Mouse (Mus musculus): ENCODE measurements around the gene Tnfsf8. TPM values are rescaled to one million over a fixed set of nuclear protein-coding genes. Genes with fewer than 3 reads are reported as not detected.

Tnfsf8 gene
- polyA plus RNA-seq, 1 experiment from 2014 or later: 0.08 TPM

GRCm38 (mm10) chr4:63846881-63847597 is 14.1 kb downstream of the Tnfsf8 start:
- no peak for TF ChIP-seq CTCF (IDR thresholded peaks at IDR 0.05; ENCODE audit: low read depth)
- H3K27me3 ChIP-seq (replicated peaks; ENCODE audit: control insufficient read depth, insufficient read depth, low read length): no peaks in the 10 kb centered on the region
- H3K4me3 ChIP-seq (ENCODE audit: low read depth, low read length): no peak overlapping the region
- no peaks in the 10 kb centered on the region for H3K36me3 ChIP-seq (ENCODE audit: control insufficient read depth, insufficient read depth)
- 59% methylated on average over 3 of the region's 3 CpGs for WGBS
- H3K9me3 ChIP-seq (ENCODE audit: control insufficient read depth): no peaks in the 10 kb centered on the region
- no peak overlapping the region for H3K9ac ChIP-seq (ENCODE audit: low read depth, low read length)
- no peak overlapping the region for H3K27ac ChIP-seq (ENCODE audit: low read depth, low read length)
- H3K4me2 ChIP-seq (replicated peaks; ENCODE audit: low read depth): no peak overlapping the region
- no peak for ATAC-seq
- H3K4me1 ChIP-seq (replicated peaks; ENCODE audit: control insufficient read depth, insufficient read depth, low read length): no peaks in the 10 kb centered on the region

DNA sequence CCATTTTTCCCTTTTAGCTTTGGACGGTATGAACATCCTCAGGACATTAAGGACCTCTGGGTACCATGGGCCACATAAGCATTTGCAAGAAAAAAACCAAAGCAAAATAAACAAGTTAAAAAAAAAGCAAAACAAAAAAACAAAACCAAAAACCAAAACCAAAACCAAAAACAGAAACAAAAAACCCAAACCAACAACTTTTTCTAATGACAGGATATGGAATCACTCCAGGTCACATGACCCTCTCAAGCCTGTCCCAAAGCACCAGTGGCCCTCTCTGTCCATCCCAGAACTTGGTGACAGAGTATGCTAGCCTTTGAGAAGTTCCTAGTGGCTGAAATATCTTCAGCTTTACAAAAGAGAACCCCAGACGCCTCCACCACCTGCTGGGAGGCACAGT is 15.4 kb downstream of the Tnfsf8 start:
- Histone ChIP-seq H3K4me2 (replicated peaks; ENCODE audit: low read depth) (no peak overlapping the region), H3K9ac (ENCODE audit: low read depth, low read length) (no peak overlapping the region), H3K27ac (ENCODE audit: low read depth, low read length) (no peak overlapping the region), H3K9me3 (ENCODE audit: control insufficient read depth) (no peaks in the 10 kb centered on the region), H3K36me3 (ENCODE audit: control insufficient read depth, insufficient read depth) (no peaks in the 10 kb centered on the region), H3K4me1 (replicated peaks; ENCODE audit: control insufficient read depth, insufficient read depth, low read length) (no peaks in the 10 kb centered on the region), H3K4me3 (ENCODE audit: low read depth, low read length) (no peak overlapping the region), H3K27me3 (replicated peaks; ENCODE audit: control insufficient read depth, insufficient read depth, low read length) (no peaks in the 10 kb centered on the region)
- 80% methylated on average over 2 of the region's 2 CpGs for WGBS
- TF ChIP-seq CTCF (IDR thresholded peaks at IDR 0.05; ENCODE audit: low read depth): no peak
- ATAC-seq: no peak

- no peak overlapping the region for H3K27ac ChIP-seq (ENCODE audit: low read depth, low read length)
- WGBS: 23% methylated on average over 6 of the region's 6 CpGs
- no peaks in the 10 kb centered on the region for H3K27me3 ChIP-seq (replicated peaks; ENCODE audit: control insufficient read depth, insufficient read depth, low read length)
- no peak overlapping the region for H3K4me2 ChIP-seq (replicated peaks; ENCODE audit: low read depth)
- no peak for ATAC-seq
- no peak overlapping the region for H3K4me3 ChIP-seq (ENCODE audit: low read depth, low read length)
- TF ChIP-seq CTCF (IDR thresholded peaks at IDR 0.05; ENCODE audit: low read depth): peak; percentile 76
- no peak overlapping the region for H3K9ac ChIP-seq (ENCODE audit: low read depth, low read length)
- H3K4me1 ChIP-seq (replicated peaks; ENCODE audit: control insufficient read depth, insufficient read depth, low read length): no peaks in the 10 kb centered on the region
- no peaks in the 10 kb centered on the region for H3K36me3 ChIP-seq (ENCODE audit: control insufficient read depth, insufficient read depth)
- H3K9me3 ChIP-seq (ENCODE audit: control insufficient read depth): no peaks in the 10 kb centered on the region
Observed at GRCm38 (mm10) chr4:63843924-63844323, 17.2 kb downstream of the Tnfsf8 start.

- Histone ChIP-seq H3K36me3 (ENCODE audit: control insufficient read depth, insufficient read depth) (no peaks in the 10 kb centered on the region), H3K4me1 (replicated peaks; ENCODE audit: control insufficient read depth, insufficient read depth, low read length) (no peaks in the 10 kb centered on the region), H3K4me3 (ENCODE audit: low read depth, low read length) (no peak overlapping the region), H3K27me3 (replicated peaks; ENCODE audit: control insufficient read depth, insufficient read depth, low read length) (no peaks in the 10 kb centered on the region), H3K9me3 (ENCODE audit: control insufficient read depth) (no peaks in the 10 kb centered on the region), H3K27ac (ENCODE audit: low read depth, low read length) (no peak overlapping the region), H3K4me2 (replicated peaks; ENCODE audit: low read depth) (no peak overlapping the region), H3K9ac (ENCODE audit: low read depth, low read length) (no peak overlapping the region)
- no peak for TF ChIP-seq CTCF (IDR thresholded peaks at IDR 0.05; ENCODE audit: low read depth)
- no peak for ATAC-seq
- WGBS: 68% methylated on average over 1 of the region's 1 CpGs
Observed at GRCm38 (mm10) chr4:63842278-63842677, 18.9 kb downstream of the Tnfsf8 start.

- H3K4me2 ChIP-seq (replicated peaks; ENCODE audit: low read depth): no peak overlapping the region
- H3K9me3 ChIP-seq (ENCODE audit: control insufficient read depth): no peaks in the 10 kb centered on the region
- no peak for ATAC-seq
- H3K27me3 ChIP-seq (replicated peaks; ENCODE audit: control insufficient read depth, insufficient read depth, low read length): no peaks in the 10 kb centered on the region
- H3K4me3 ChIP-seq (ENCODE audit: low read depth, low read length): no peak overlapping the region
- WGBS: 42% methylated on average over 5 of the region's 5 CpGs
- no peaks in the 10 kb centered on the region for H3K36me3 ChIP-seq (ENCODE audit: control insufficient read depth, insufficient read depth)
- TF ChIP-seq CTCF (IDR thresholded peaks at IDR 0.05; ENCODE audit: low read depth): peak; percentile 66
- H3K4me1 ChIP-seq (replicated peaks; ENCODE audit: control insufficient read depth, insufficient read depth, low read length): no peaks in the 10 kb centered on the region
- no peak overlapping the region for H3K9ac ChIP-seq (ENCODE audit: low read depth, low read length)
- H3K27ac ChIP-seq (ENCODE audit: low read depth, low read length): no peak overlapping the region
Observed at GRCm38 (mm10) chr4:63840457-63840856, 20.7 kb downstream of the Tnfsf8 start.

DNA sequence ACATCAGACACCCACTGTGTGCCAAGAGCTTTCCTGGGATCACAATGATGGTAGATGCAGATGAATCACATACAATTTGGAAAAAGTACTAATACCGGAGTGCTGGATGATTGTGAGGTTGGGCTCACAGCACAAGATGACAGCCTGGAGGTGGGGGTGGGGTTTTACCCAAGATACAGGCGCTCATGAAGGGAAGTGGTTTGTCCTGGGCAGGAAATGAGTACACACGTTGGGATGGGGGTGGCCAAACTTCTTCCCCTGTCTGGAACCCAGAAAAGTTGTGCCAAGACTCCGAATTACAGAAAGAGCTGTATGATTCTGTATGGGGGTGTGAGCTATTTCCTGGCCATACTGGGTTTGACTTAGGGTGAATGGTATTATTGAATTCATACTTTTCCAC is 38.0 kb downstream of the Tnfsf8 start:
- 69% methylated on average over 4 of the region's 4 CpGs for WGBS
- H3K4me1 ChIP-seq (replicated peaks; ENCODE audit: control insufficient read depth, insufficient read depth, low read length): no peaks in the 10 kb centered on the region
- no peak overlapping the region for H3K4me3 ChIP-seq (ENCODE audit: low read depth, low read length)
- no peaks in the 10 kb centered on the region for H3K36me3 ChIP-seq (ENCODE audit: control insufficient read depth, insufficient read depth)
- no peak overlapping the region for H3K4me2 ChIP-seq (replicated peaks; ENCODE audit: low read depth)
- no peak overlapping the region for H3K27ac ChIP-seq (ENCODE audit: low read depth, low read length)
- ATAC-seq: no peak
- no peak overlapping the region for H3K9ac ChIP-seq (ENCODE audit: low read depth, low read length)
- H3K27me3 ChIP-seq (replicated peaks; ENCODE audit: control insufficient read depth, insufficient read depth, low read length): no peaks in the 10 kb centered on the region
- H3K9me3 ChIP-seq (ENCODE audit: control insufficient read depth): no peaks in the 10 kb centered on the region
- TF ChIP-seq CTCF (IDR thresholded peaks at IDR 0.05; ENCODE audit: low read depth): no peak
